In the genomic region with DNA sequence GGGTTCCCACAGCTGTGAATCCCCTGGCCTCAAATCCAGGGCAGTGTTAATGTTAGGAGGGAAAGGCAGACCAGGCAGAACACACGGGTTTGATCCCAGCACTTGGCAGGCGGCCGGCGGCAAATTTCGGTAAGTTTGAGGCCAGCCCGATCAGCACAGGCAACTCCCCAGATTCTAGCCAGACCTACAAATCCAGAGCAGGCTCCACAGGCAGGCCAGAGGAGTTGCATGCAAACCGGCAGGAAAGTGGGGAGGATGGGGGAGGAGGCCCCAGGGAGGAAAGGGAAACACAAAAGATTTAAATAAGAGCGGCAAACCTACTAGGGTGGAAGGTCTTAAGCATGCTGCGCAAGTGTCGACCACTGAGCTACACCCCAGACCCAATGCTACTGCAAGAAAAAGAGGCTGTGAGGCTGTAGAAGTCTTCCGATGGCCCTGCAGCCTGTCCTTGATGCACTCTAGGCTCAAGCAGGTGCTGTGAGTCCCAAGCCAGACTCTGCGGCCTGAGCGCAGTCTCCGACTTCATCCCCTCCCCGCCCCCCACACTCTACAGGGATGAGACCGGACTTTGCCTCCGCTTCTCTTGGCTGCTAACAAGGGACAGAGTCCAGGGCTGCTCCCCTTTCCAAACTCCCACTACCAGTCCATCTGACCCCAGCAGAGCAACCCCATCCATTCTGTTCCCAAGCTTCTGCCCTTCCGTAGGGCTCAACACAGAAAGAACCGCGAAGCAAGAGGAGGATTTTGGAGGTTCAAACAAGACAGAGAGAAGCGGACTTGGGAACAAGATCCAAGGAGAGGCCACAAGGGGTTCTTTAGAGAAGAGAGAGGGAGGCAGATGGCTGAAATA, we compare ENCODE assay signal across 9 mouse cellular contexts. TPM values are rescaled to one million over a fixed set of nuclear protein-coding genes. Genes with fewer than 3 reads are reported as not detected.
DNase-seq lines count a peak whose midpoint lies in the region; ATAC-seq and TF ChIP-seq lines count a peak whose summit lies in the region.
"Had no signal": no experiment of that assay in that cellular context is flagged by ENCODE, and none has a peak within 500 bp of the region (broad histone marks: within the 10 kb centered on the region; RNA-seq: fewer than 3 reads in every experiment).

No protein-coding gene starts in this region.

- 0 out of 2 replicates have a peak, but pooled peaks cover 3% of the 10 kb centered on the region for H3K9me3 ChIP-seq in heart, embryonic 10.5 days
- 0 out of 2 replicates have a peak, but pooled peaks cover 4% of the 10 kb centered on the region for H3K9me3 ChIP-seq in liver, embryonic 13.5 days (replicated peaks)

- H3K4me1 ChIP-seq in heart, embryonic 10.5 days, result peaks cover 24% of the 10 kb centered on the region
- peaks cover 14% of the 10 kb centered on the region; the same call in 1 of the 2 replicates for H3K4me1 ChIP-seq in kidney, adult 2 months (ENCODE audit: control insufficient read depth, insufficient read depth, low read length)
- H3K4me1 ChIP-seq in liver, embryonic 13.5 days (replicated peaks), result peaks cover 47% of the 10 kb centered on the region

- H3K9ac ChIP-seq in liver, embryonic 13.5 days, result peak overlapping the region; percentile 50

- peak; percentile 75 for ATAC-seq in liver, embryonic 13.5 days (ENCODE audit: low read depth)

- H3K27me3 ChIP-seq in heart, embryonic 10.5 days (ENCODE audit: insufficient read depth, poor library complexity, severe bottlenecking), result peaks cover 35% of the 10 kb centered on the region
- H3K27me3 ChIP-seq in kidney, adult 2 months (replicated peaks; ENCODE audit: control insufficient read depth, insufficient read depth, low read length), result no peaks in the 10 kb centered on the region
- H3K27me3 ChIP-seq in liver, embryonic 13.5 days, result 0 out of 2 replicates have a peak, but pooled peaks cover 4% of the 10 kb centered on the region

- peak overlapping the region; percentile 49 for H3K4me3 ChIP-seq in heart, embryonic 10.5 days
- H3K4me3 ChIP-seq in kidney, adult 2 months (ENCODE audit: insufficient read depth, low read depth, low read length), result peak overlapping the region; percentile 57
- peak overlapping the region; percentile 48 for H3K4me3 ChIP-seq in liver, embryonic 13.5 days (replicated peaks)
- H3K4me3 ChIP-seq in layer of hippocampus, adult 2 months, result no peak overlapping the region

- no peak for DNase-seq in heart, embryonic 10.5 days (ENCODE audit: low spot score)
- no peak for DNase-seq in heart, adult 18-20 months
- peak; percentile 67 for DNase-seq in ZHBTc4 (ENCODE audit: low read depth, low spot score)
- peak; percentile 91 for DNase-seq in kidney, adult 2 months
- no peak for DNase-seq in liver, embryonic 13.5 days
- DNase-seq in adrenal gland, postnatal 4 days (ENCODE audit: low spot score in 2 of 2), result no peak
- no peak for DNase-seq in layer of hippocampus, adult 2 months (ENCODE audit: low spot score in 2 of 2)
- DNase-seq in spleen, adult 18-20 months, result no peak

- WGBS in heart, embryonic 10.5 days, result 5% methylated on average over 21 of the region's 21 CpGs
- WGBS in kidney, adult 2 months, result 25% methylated on average over 21 of the region's 21 CpGs
- WGBS in liver, embryonic 13.5 days (ENCODE audit: insufficient replicate concordance), result 48% methylated on average over 21 of the region's 21 CpGs

- no peaks in the 10 kb centered on the region for H3K36me3 ChIP-seq in heart, embryonic 10.5 days
- no peaks in the 10 kb centered on the region for H3K36me3 ChIP-seq in kidney, adult 2 months (ENCODE audit: control insufficient read depth, insufficient read depth, low read length)
- 0 out of 2 replicates have a peak, but pooled peaks cover 5% of the 10 kb centered on the region for H3K36me3 ChIP-seq in liver, embryonic 13.5 days

- peak; percentile 36 for TF ChIP-seq POLR2A in kidney, adult 2 months (IDR thresholded peaks at IDR 0.05; ENCODE audit: low read depth, low read length)

- peak overlapping the region; percentile 44 for H3K4me2 ChIP-seq in liver, embryonic 13.5 days

- TF ChIP-seq CTCF in kidney, adult 2 months (conservative IDR thresholded peaks at IDR 0.05; ENCODE audit: insufficient read depth, insufficient read length, low read depth, low read length), result no peak
- TF ChIP-seq CTCF in layer of hippocampus, adult 2 months (conservative IDR thresholded peaks at IDR 0.05), result no peak

- H3K27ac ChIP-seq in heart, embryonic 10.5 days, result peak overlapping the region; percentile 83
- H3K27ac ChIP-seq in kidney, adult 2 months (ENCODE audit: insufficient read depth, low read depth, low read length), result peak overlapping the region; percentile 95
- peak overlapping the region; percentile 80 for H3K27ac ChIP-seq in liver, embryonic 13.5 days
- no peak overlapping the region for H3K27ac ChIP-seq in layer of hippocampus, adult 2 months

RNA-seq across cellular contexts. Expression of a gene that starts 0.7 kb away (rescaled TPM):
- 7.2 and 14.5 TPM in 2 replicates for polyA plus RNA-seq in heart, embryonic 10.5 days (2016; fragmentation: Nextera tagmentation; extraction: Ambion mirVana)
- under 1 TPM in 1 of 2 experiments, not detected in 1; 0.49 TPM for total RNA-seq in heart, adult 18-20 months (2021)
- polyA plus RNA-seq in kidney, adult 2 months (2012; rRNA removed), result 127 and 137 TPM in 2 replicates
- polyA plus RNA-seq in liver, embryonic 13.5 days (2015; fragmentation: Nextera tagmentation; extraction: Ambion mirVana), result 44.4 and 49.1 TPM in 2 replicates
- 10 to 100 TPM in 1 of 2 experiments, 1 to 10 TPM in 1; 5.7 to 12.0 TPM for total RNA-seq in adrenal gland, postnatal 4 days (2021)
- total RNA-seq in layer of hippocampus, adult 2 months (2021), result not detected

RNA-seq across cellular contexts. Expression of a gene that starts 16.3 kb away (rescaled TPM):
- polyA plus RNA-seq in heart, embryonic 10.5 days (2016; fragmentation: Nextera tagmentation; extraction: Ambion mirVana), result 0.06 and 0.50 TPM in 2 replicates
- total RNA-seq in heart, adult 18-20 months (2021), result 1 to 10 TPM in 1 of 2 experiments, under 1 TPM in 1; 0.55 to 2.6 TPM
- 2.7 and 5.2 TPM in 2 replicates for polyA plus RNA-seq in kidney, adult 2 months (2012; rRNA removed)
- polyA plus RNA-seq in liver, embryonic 13.5 days (2015; fragmentation: Nextera tagmentation; extraction: Ambion mirVana), result 8.2 and 8.7 TPM in 2 replicates
- 1 to 10 TPM; 1.8 to 2.1 TPM for total RNA-seq in adrenal gland, postnatal 4 days (2021)
- total RNA-seq in layer of hippocampus, adult 2 months (2021), result under 1 TPM; 0.64 to 0.72 TPM

RNA-seq across cellular contexts. Expression of a gene that starts 30.1 kb away (rescaled TPM):
- polyA plus RNA-seq in heart, embryonic 10.5 days (2016; fragmentation: Nextera tagmentation; extraction: Ambion mirVana), result 0.73 and 1.0 TPM in 2 replicates
- total RNA-seq in heart, adult 18-20 months (2021), result 1 to 10 TPM; 1.3 to 2.9 TPM
- 4.2 and 7.7 TPM in 2 replicates for polyA plus RNA-seq in kidney, adult 2 months (2012; rRNA removed)
- polyA plus RNA-seq in liver, embryonic 13.5 days (2015; fragmentation: Nextera tagmentation; extraction: Ambion mirVana), result 7.0 and 7.3 TPM in 2 replicates
- 1 to 10 TPM; 1.9 to 2.0 TPM for total RNA-seq in adrenal gland, postnatal 4 days (2021)
- total RNA-seq in layer of hippocampus, adult 2 months (2021), result 1 to 10 TPM; 1.0 to 2.0 TPM

RNA-seq across cellular contexts. Expression of a gene that starts 34.2 kb away (rescaled TPM):
- polyA plus RNA-seq in heart, embryonic 10.5 days (2016; fragmentation: Nextera tagmentation; extraction: Ambion mirVana), result not detected in 2 replicates
- total RNA-seq in heart, adult 18-20 months (2021), result not detected
- not detected in 2 replicates for polyA plus RNA-seq in kidney, adult 2 months (2012; rRNA removed)
- not detected in 2 replicates for polyA plus RNA-seq in liver, embryonic 13.5 days (2015; fragmentation: Nextera tagmentation; extraction: Ambion mirVana)
- 100 to 1,000 TPM in 1 of 2 experiments, not detected in 1; 137 TPM for total RNA-seq in adrenal gland, postnatal 4 days (2021)
- not detected for total RNA-seq in layer of hippocampus, adult 2 months (2021)
- polyA plus RNA-seq: lung, embryonic 16.5 days had no signal

Comparison
In these comparisons a context has a peak if more than half of its experiments do, and no peak if none do; other contexts are left out.
1. DNase-seq: peak in ZHBTc4 (single experiment) and kidney, adult 2 months (single experiment); none in heart, embryonic 10.5 days (single experiment), heart, adult 18-20 months (0 of 2), liver, embryonic 13.5 days (single experiment), adrenal gland, postnatal 4 days (0 of 2), layer of hippocampus, adult 2 months (0 of 2) and spleen, adult 18-20 months (0 of 2).
2. RNA of a gene that starts 0.7 kb away (total RNA-seq): 5.7 to 12.0 TPM in adrenal gland, postnatal 4 days; 0.49 TPM in heart, adult 18-20 months and not detected in layer of hippocampus, adult 2 months; every median in the first group is over 4 times any median in the second.